ENCODE assay signal across 15 mouse cellular contexts in genomic region chr2:158718816-158719549, GRCm38 (mm10). TPM values are rescaled to one million over a fixed set of nuclear protein-coding genes. Genes with fewer than 3 reads are reported as not detected.
DNase-seq lines count a peak whose midpoint lies in the region; ATAC-seq and TF ChIP-seq lines count a peak whose summit lies in the region.
"Had no signal": no experiment of that assay in that cellular context is flagged by ENCODE, and none has a peak within 500 bp of the region (broad histone marks: within the 10 kb centered on the region; RNA-seq: fewer than 3 reads in every experiment).

No protein-coding gene starts in this region.

- TF ChIP-seq CTCF in lung, postnatal 0 days (IDR thresholded peaks at IDR 0.05): no peak
- TF ChIP-seq CTCF in kidney, postnatal 0 days (IDR thresholded peaks at IDR 0.05; ENCODE audit: low read depth): no peak
- no peak for TF ChIP-seq CTCF in small intestine, adult 2 months (IDR thresholded peaks at IDR 0.05; ENCODE audit: extremely low read depth, insufficient read length, insufficient replicate concordance, low read depth, low read length)

- no peaks in the 10 kb centered on the region for H3K27me3 ChIP-seq in lung, postnatal 0 days (replicated peaks; ENCODE audit: insufficient read depth, low read length)
- H3K27me3 ChIP-seq in kidney, postnatal 0 days (ENCODE audit: insufficient read depth, low read length): no peaks in the 10 kb centered on the region
- no peaks in the 10 kb centered on the region for H3K27me3 ChIP-seq in small intestine, adult 2 months (ENCODE audit: control insufficient read depth, insufficient read depth, low read length)
- no peaks in the 10 kb centered on the region for H3K27me3 ChIP-seq in midbrain, embryonic 16.5 days (ENCODE audit: control insufficient read depth, insufficient read depth, low read depth, low read length)
- no peaks in the 10 kb centered on the region for H3K27me3 ChIP-seq in forebrain, embryonic 10.5 days (ENCODE audit: poor library complexity, severe bottlenecking)
- H3K27me3 ChIP-seq: embryonic facial prominence, embryonic 15.5 days; midbrain, embryonic 13.5 days had no signal

- ATAC-seq in lung, postnatal 0 days: no peak
- peak; percentile 74 for ATAC-seq in kidney, postnatal 0 days (replicated peaks; ENCODE audit: low FRiP score, low read depth)
- no peak for ATAC-seq in midbrain, embryonic 16.5 days
- ATAC-seq: midbrain, embryonic 13.5 days had no signal

- no peak overlapping the region for H3K9ac ChIP-seq in lung, postnatal 0 days (replicated peaks; ENCODE audit: low read depth)
- no peak overlapping the region for H3K9ac ChIP-seq in kidney, postnatal 0 days (ENCODE audit: low read depth, low read length)
- no peak overlapping the region for H3K9ac ChIP-seq in midbrain, embryonic 16.5 days (ENCODE audit: low read depth, low read length)
- H3K9ac ChIP-seq: embryonic facial prominence, embryonic 15.5 days; lung, embryonic 14.5 days; midbrain, embryonic 13.5 days had no signal

- DNase-seq in lung, postnatal 36 days: peak; percentile 44
- no peak for DNase-seq in lung, postnatal 0 days (ENCODE audit: low spot score)
- DNase-seq in kidney, postnatal 0 days (ENCODE audit: low spot score): no peak
- peak; percentile 85 for DNase-seq in thymus, postnatal 4 days
- DNase-seq in right cerebral cortex, adult 18-20 months: no peak
- DNase-seq in forebrain, embryonic 10.5 days (ENCODE audit: extremely low spot score, low spot score): no peak
- DNase-seq: cerebellum, postnatal 25 days; left cerebral cortex, postnatal 4 days; lung, embryonic 14.5 days had no signal

- WGBS in lung, postnatal 0 days: 74% methylated on average over 12 of the region's 12 CpGs
- WGBS in kidney, postnatal 0 days: 79% methylated on average over 12 of the region's 12 CpGs
- 71% methylated on average over 12 of the region's 12 CpGs for WGBS in small intestine, adult 2 months
- WGBS in midbrain, embryonic 16.5 days: 88% methylated on average over 12 of the region's 12 CpGs
- WGBS in forebrain, embryonic 10.5 days: 86% methylated on average over 12 of the region's 12 CpGs

- no peak overlapping the region for H3K27ac ChIP-seq in lung, postnatal 0 days (ENCODE audit: low read length)
- H3K27ac ChIP-seq in kidney, postnatal 0 days: no peak overlapping the region
- peak overlapping the region; percentile 84 for H3K27ac ChIP-seq in small intestine, adult 2 months (ENCODE audit: insufficient read depth, low read depth, low read length)
- no peak overlapping the region for H3K27ac ChIP-seq in midbrain, embryonic 16.5 days (ENCODE audit: low read length)
- H3K27ac ChIP-seq in forebrain, embryonic 10.5 days: no peak overlapping the region
- H3K27ac ChIP-seq: embryonic facial prominence, embryonic 15.5 days; layer of hippocampus, adult 2 months; midbrain, embryonic 13.5 days; stomach, postnatal 0 days had no signal

- no peak for TF ChIP-seq POLR2A in small intestine, adult 2 months (IDR thresholded peaks at IDR 0.05; ENCODE audit: low read depth, low read length)

- no peak overlapping the region for H3K4me2 ChIP-seq in lung, postnatal 0 days (replicated peaks; ENCODE audit: low read depth, low read length)
- no peak overlapping the region for H3K4me2 ChIP-seq in kidney, postnatal 0 days (ENCODE audit: low read length)
- H3K4me2 ChIP-seq in midbrain, embryonic 16.5 days (ENCODE audit: low read length): no peak overlapping the region
- H3K4me2 ChIP-seq: embryonic facial prominence, embryonic 15.5 days; lung, embryonic 14.5 days; midbrain, embryonic 13.5 days had no signal

- no peaks in the 10 kb centered on the region for H3K36me3 ChIP-seq in lung, postnatal 0 days (ENCODE audit: insufficient read depth, low read length)
- no peaks in the 10 kb centered on the region for H3K36me3 ChIP-seq in kidney, postnatal 0 days (ENCODE audit: insufficient read depth, low read length)
- H3K36me3 ChIP-seq in small intestine, adult 2 months (ENCODE audit: control insufficient read depth, insufficient read depth, low read length): no peaks in the 10 kb centered on the region
- no peaks in the 10 kb centered on the region for H3K36me3 ChIP-seq in midbrain, embryonic 16.5 days (ENCODE audit: control insufficient read depth, insufficient read depth, low read length)
- no peaks in the 10 kb centered on the region for H3K36me3 ChIP-seq in forebrain, embryonic 10.5 days (replicated peaks)
- H3K36me3 ChIP-seq: embryonic facial prominence, embryonic 15.5 days; midbrain, embryonic 13.5 days had no signal

- no peak overlapping the region for H3K4me3 ChIP-seq in lung, postnatal 0 days (ENCODE audit: low read depth, low read length)
- no peak overlapping the region for H3K4me3 ChIP-seq in kidney, postnatal 0 days (replicated peaks; ENCODE audit: low read depth, low read length)
- no peak overlapping the region for H3K4me3 ChIP-seq in small intestine, adult 2 months (ENCODE audit: low read depth, low read length)
- no peak overlapping the region for H3K4me3 ChIP-seq in midbrain, embryonic 16.5 days (ENCODE audit: low read depth, low read length)
- H3K4me3 ChIP-seq in forebrain, embryonic 10.5 days: no peak overlapping the region
- H3K4me3 ChIP-seq: embryonic facial prominence, embryonic 15.5 days; layer of hippocampus, adult 2 months; midbrain, embryonic 13.5 days had no signal

- no peaks in the 10 kb centered on the region for H3K9me3 ChIP-seq in lung, postnatal 0 days (ENCODE audit: low read length)
- no peaks in the 10 kb centered on the region for H3K9me3 ChIP-seq in kidney, postnatal 0 days (replicated peaks; ENCODE audit: low read length)
- H3K9me3 ChIP-seq in midbrain, embryonic 16.5 days (replicated peaks; ENCODE audit: control insufficient read depth, low read length, poor library complexity, severe bottlenecking): no peaks in the 10 kb centered on the region
- H3K9me3 ChIP-seq in forebrain, embryonic 10.5 days: no peaks in the 10 kb centered on the region
- H3K9me3 ChIP-seq: embryonic facial prominence, embryonic 15.5 days; midbrain, embryonic 13.5 days had no signal

- 0 out of 2 replicates have a peak, but pooled peaks cover 3% of the 10 kb centered on the region for H3K4me1 ChIP-seq in lung, postnatal 0 days (ENCODE audit: insufficient read depth, low read depth, low read length)
- no peaks in the 10 kb centered on the region for H3K4me1 ChIP-seq in kidney, postnatal 0 days (replicated peaks; ENCODE audit: insufficient read depth, low read length)
- peaks cover 12% of the 10 kb centered on the region for H3K4me1 ChIP-seq in small intestine, adult 2 months (ENCODE audit: control insufficient read depth, insufficient read depth, insufficient read length, low read length)
- peaks cover 9% of the 10 kb centered on the region; the same call in 1 of the 2 replicates for H3K4me1 ChIP-seq in midbrain, embryonic 16.5 days (ENCODE audit: control insufficient read depth, insufficient read depth, low read length)
- H3K4me1 ChIP-seq in forebrain, embryonic 10.5 days: peaks cover 26% of the 10 kb centered on the region
- H3K4me1 ChIP-seq: embryonic facial prominence, embryonic 15.5 days had no signal

- TF ChIP-seq EP300 in lung, postnatal 0 days (IDR thresholded peaks at IDR 0.05): no peak

RNA-seq across cellular contexts. Expression of gene Fam83d, which starts 48.9 kb away (rescaled TPM):
- polyA plus RNA-seq in lung, postnatal 0 days (2015; fragmentation: Nextera tagmentation; extraction: Ambion mirVana): 4.5 and 5.5 TPM in 2 replicates
- polyA plus RNA-seq in kidney, postnatal 0 days (2015; fragmentation: Nextera tagmentation; extraction: Ambion mirVana): 20.9 and 23.5 TPM in 2 replicates
- polyA plus RNA-seq in small intestine, adult 2 months (2012; rRNA removed): 14.0 and 21.3 TPM in 2 replicates
- polyA plus RNA-seq in midbrain, embryonic 16.5 days (2015; fragmentation: Nextera tagmentation; extraction: Ambion mirVana): 4.7 and 5.4 TPM in 2 replicates
- polyA plus RNA-seq in forebrain, embryonic 10.5 days (2016; fragmentation: Nextera tagmentation; extraction: Ambion mirVana): 49.1 and 49.8 TPM in 2 replicates

RNA-seq across cellular contexts. Expression of gene Ppp1r16b, which starts 53.8 kb away (rescaled TPM):
- 30.6 and 48.6 TPM in 2 replicates for polyA plus RNA-seq in lung, postnatal 0 days (2015; fragmentation: Nextera tagmentation; extraction: Ambion mirVana)
- polyA plus RNA-seq in kidney, postnatal 0 days (2015; fragmentation: Nextera tagmentation; extraction: Ambion mirVana): 10.1 TPM in 2 replicates
- polyA plus RNA-seq in small intestine, adult 2 months (2012; rRNA removed): 3.6 and 3.9 TPM in 2 replicates
- polyA plus RNA-seq in midbrain, embryonic 16.5 days (2015; fragmentation: Nextera tagmentation; extraction: Ambion mirVana): 22.0 and 27.7 TPM in 2 replicates
- 2.2 and 2.3 TPM in 2 replicates for polyA plus RNA-seq in forebrain, embryonic 10.5 days (2016; fragmentation: Nextera tagmentation; extraction: Ambion mirVana)

Comparison
In these comparisons a context has a peak if more than half of its experiments do, and no peak if none do; other contexts are left out.
1. DNase-seq: peak in lung, postnatal 36 days (single experiment) and thymus, postnatal 4 days (single experiment); none in lung, postnatal 0 days (single experiment), kidney, postnatal 0 days (single experiment), right cerebral cortex, adult 18-20 months (single experiment) and forebrain, embryonic 10.5 days (single experiment).